Mouse (Mus musculus): ENCODE measurements around the gene Wasf2. TPM values are rescaled to one million over a fixed set of nuclear protein-coding genes. Genes with fewer than 3 reads are reported as not detected.

Gene Wasf2
- total and polyA plus RNA-seq, 2 experiments from 2014 or later = 18.3 to 26.0 TPM

DNA sequence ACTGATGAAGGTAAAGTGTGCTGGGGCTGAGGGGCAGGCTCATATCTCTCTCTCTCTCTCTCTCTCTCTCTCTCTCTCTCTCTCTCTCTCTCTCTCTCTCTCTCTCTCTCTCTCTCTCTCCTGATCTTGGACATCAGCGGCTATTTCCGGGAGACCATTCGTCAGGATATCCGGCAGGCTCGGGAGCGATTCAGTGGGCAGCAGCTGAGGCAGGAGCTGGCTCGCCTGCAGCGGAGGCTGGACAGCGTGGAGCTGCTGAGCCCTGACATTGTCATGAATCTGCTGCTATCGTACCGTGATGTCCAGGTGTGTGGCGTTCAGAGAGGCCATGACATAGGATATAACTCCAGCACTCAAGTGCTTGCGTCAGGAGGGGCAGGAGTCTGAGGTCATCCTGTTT is 113.2 kb downstream of the Wasf2 start:
- Histone ChIP-seq H3K36me3 (ENCODE audit: insufficient read depth, low read length) (no peaks in the 10 kb centered on the region), H3K9me3 (ENCODE audit: low read length) (no peaks in the 10 kb centered on the region), H3K27ac (ENCODE audit: low read depth, low read length) (no peak overlapping the region), H3K4me2 (ENCODE audit: low read depth, low read length, poor library complexity, severe bottlenecking) (no peak overlapping the region), H3K4me1 (ENCODE audit: insufficient read depth, low read length) (0 out of 2 replicates have a peak, but pooled peaks cover 4% of the 10 kb centered on the region), H3K9ac (replicated peaks; ENCODE audit: low read length, poor library complexity, severe bottlenecking) (no peak overlapping the region), H3K27me3 (ENCODE audit: insufficient read depth, low read length) (peaks cover 53% of the 10 kb centered on the region), H3K4me3 (ENCODE audit: low read depth, low read length) (no peak overlapping the region)
- no peak for ATAC-seq (ENCODE audit: low FRiP score)
- WGBS = 82% methylated on average over 13 of the region's 13 CpGs
- TF ChIP-seq CTCF (IDR thresholded peaks at IDR 0.05) = no peak
- no peak for DNase-seq (ENCODE audit: low spot score)

DNA sequence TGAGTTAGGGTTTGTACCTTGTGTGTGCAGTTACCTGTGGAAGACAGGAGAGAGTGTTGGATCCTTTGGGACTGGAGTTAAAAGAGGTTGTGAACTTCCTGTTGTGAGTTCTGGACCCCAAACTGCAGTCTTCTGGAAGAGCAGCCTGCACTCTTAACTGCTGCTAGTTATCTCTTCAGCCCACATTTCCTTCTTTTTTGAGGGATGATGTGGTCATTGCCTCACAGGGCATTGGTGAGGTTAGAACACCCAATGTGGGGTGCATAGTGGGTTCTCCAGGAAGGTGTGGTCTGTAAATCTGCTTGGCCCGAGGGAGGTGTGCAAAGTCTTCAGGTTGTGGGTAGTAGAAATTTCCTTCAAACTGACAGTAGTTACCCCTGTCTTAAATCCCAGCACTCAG is 114.0 kb downstream of the Wasf2 start:
- no peak overlapping the region for H3K9ac ChIP-seq (replicated peaks; ENCODE audit: low read length, poor library complexity, severe bottlenecking)
- 0 out of 2 replicates have a peak, but pooled peaks cover 4% of the 10 kb centered on the region for H3K4me1 ChIP-seq (ENCODE audit: insufficient read depth, low read length)
- DNase-seq (ENCODE audit: low spot score) (no peak), ATAC-seq (ENCODE audit: low FRiP score) (no peak)
- no peak overlapping the region for H3K27ac ChIP-seq (ENCODE audit: low read depth, low read length)
- H3K36me3 ChIP-seq (ENCODE audit: insufficient read depth, low read length) = no peaks in the 10 kb centered on the region
- no peak for TF ChIP-seq CTCF (IDR thresholded peaks at IDR 0.05)
- H3K27me3 ChIP-seq (ENCODE audit: insufficient read depth, low read length) = peaks cover 53% of the 10 kb centered on the region
- H3K4me2 ChIP-seq (ENCODE audit: low read depth, low read length, poor library complexity, severe bottlenecking) = no peak overlapping the region
- 88% methylated on average over 1 of the region's 1 CpGs for WGBS
- no peaks in the 10 kb centered on the region for H3K9me3 ChIP-seq (ENCODE audit: low read length)
- no peak overlapping the region for H3K4me3 ChIP-seq (ENCODE audit: low read depth, low read length)

DNA sequence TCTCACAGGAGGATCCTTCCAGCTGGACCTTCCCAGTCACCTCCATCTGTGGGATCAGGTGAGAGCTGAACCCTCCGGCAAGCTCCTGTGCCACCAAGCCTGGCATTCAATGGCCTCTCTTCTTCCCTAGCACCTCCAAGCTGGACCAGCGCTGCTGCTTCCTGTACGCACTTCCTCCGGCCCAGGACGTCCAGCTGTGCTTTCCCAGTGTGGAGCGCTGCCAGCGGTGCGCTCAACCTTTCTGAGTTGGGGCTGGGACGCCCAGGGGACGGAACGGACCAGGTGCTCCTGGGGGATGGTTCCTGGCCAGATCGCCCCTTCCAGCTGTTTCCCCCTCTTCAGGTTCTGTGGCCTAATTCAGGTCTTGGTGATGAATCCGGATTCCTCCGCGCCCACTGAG is 116.8 kb downstream of the Wasf2 start:
- DNase-seq (ENCODE audit: low spot score) (no peak), ATAC-seq (ENCODE audit: low FRiP score) (no peak)
- H3K27me3 ChIP-seq (ENCODE audit: insufficient read depth, low read length) = peaks cover 63% of the 10 kb centered on the region
- no peaks in the 10 kb centered on the region for H3K36me3 ChIP-seq (ENCODE audit: insufficient read depth, low read length)
- H3K27ac ChIP-seq (ENCODE audit: low read depth, low read length) = no peak overlapping the region
- no peak overlapping the region for H3K4me3 ChIP-seq (ENCODE audit: low read depth, low read length)
- no peak overlapping the region for H3K9ac ChIP-seq (replicated peaks; ENCODE audit: low read length, poor library complexity, severe bottlenecking)
- no peaks in the 10 kb centered on the region; the same call in 1 of the 2 replicates for H3K4me1 ChIP-seq (ENCODE audit: insufficient read depth, low read length)
- no peak for TF ChIP-seq CTCF (IDR thresholded peaks at IDR 0.05)
- H3K4me2 ChIP-seq (ENCODE audit: low read depth, low read length, poor library complexity, severe bottlenecking) = no peak overlapping the region
- no peaks in the 10 kb centered on the region for H3K9me3 ChIP-seq (ENCODE audit: low read length)
- 27% methylated on average over 15 of the region's 15 CpGs for WGBS

DNA sequence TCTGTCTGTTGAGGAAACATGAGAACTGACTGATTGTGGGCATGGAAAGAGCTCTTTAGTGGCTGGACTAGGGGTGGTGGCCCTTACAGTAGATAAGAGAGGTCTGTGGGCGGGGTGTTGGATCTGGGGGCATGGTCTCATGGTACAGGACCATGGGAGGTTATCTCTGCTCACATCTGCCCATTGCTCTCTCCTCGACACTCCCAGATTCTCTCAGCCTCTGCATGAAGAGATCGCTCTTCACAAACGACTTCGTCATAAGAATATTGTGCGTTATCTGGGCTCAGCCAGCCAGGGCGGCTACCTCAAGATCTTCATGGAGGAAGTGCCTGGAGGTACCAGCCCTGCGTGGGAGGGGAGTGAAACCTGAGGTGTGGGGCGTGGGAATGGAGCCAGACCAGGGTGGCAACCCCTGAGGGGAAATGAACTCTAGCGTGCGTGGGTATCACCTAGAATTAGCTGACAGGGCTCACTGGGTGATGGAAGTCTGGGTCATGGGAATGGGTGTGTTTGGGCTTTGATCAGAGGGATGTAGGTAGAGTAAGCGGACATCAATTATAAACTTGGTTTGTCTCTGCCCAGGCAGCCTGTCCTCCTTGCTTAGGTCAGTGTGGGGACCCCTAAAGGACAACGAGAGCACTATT is 117.6 kb downstream of the Wasf2 start:
- Histone ChIP-seq H3K4me2 (ENCODE audit: low read depth, low read length, poor library complexity, severe bottlenecking) (no peak overlapping the region), H3K36me3 (ENCODE audit: insufficient read depth, low read length) (no peaks in the 10 kb centered on the region), H3K27me3 (ENCODE audit: insufficient read depth, low read length) (peaks cover 61% of the 10 kb centered on the region), H3K9me3 (ENCODE audit: low read length) (no peaks in the 10 kb centered on the region), H3K27ac (ENCODE audit: low read depth, low read length) (no peak overlapping the region), H3K9ac (replicated peaks; ENCODE audit: low read length, poor library complexity, severe bottlenecking) (no peak overlapping the region), H3K4me1 (ENCODE audit: insufficient read depth, low read length) (no peaks in the 10 kb centered on the region; the same call in 1 of the 2 replicates), H3K4me3 (ENCODE audit: low read depth, low read length) (no peak overlapping the region)
- TF ChIP-seq CTCF (IDR thresholded peaks at IDR 0.05) = no peak
- DNase-seq (ENCODE audit: low spot score) (no peak), ATAC-seq (ENCODE audit: low FRiP score) (no peak)
- 78% methylated on average over 13 of the region's 13 CpGs for whole genome bisulfite sequencing

Small RNA genes within 50 kb of the gene (microRNA-seq; reads per million reads assigned to microRNA genes)
- 1.7 reads per million for gene Mir7017 (ENCODE audit: borderline number of aligned reads)

Other genes with a start within 250 kb of the Wasf2 start
- 142 and 153 TPM in 2 replicates for gene Stx12, start 246.0 kb upstream of the Wasf2 start, total RNA-seq (2014; rRNA removed)
- gene Stx12, start 246.0 kb upstream of the Wasf2 start, polyA plus RNA-seq (2015; fragmentation: Nextera tagmentation; extraction: Ambion mirVana) = 151 and 158 TPM in 2 replicates
- gene Fam76a, start 207.9 kb upstream of the Wasf2 start, total RNA-seq (2014; rRNA removed) = 16.6 and 21.0 TPM in 2 replicates
- 31.0 and 38.2 TPM in 2 replicates for gene Fam76a, start 207.9 kb upstream of the Wasf2 start, polyA plus RNA-seq (2015; fragmentation: Nextera tagmentation; extraction: Ambion mirVana)
- 0.33 and 0.47 TPM in 2 replicates for gene Fgr, start 156.4 kb upstream of the Wasf2 start, total RNA-seq (2014; rRNA removed)
- 0.19 TPM in 1 of 2 replicates, not detected in the other for gene Fgr, start 156.4 kb upstream of the Wasf2 start, polyA plus RNA-seq (2015; fragmentation: Nextera tagmentation; extraction: Ambion mirVana)
- 105 and 115 TPM in 2 replicates for gene Ahdc1, start 119.2 kb upstream of the Wasf2 start, total RNA-seq (2014; rRNA removed)
- 9.2 and 11.0 TPM in 2 replicates for gene Ahdc1, start 119.2 kb upstream of the Wasf2 start, polyA plus RNA-seq (2015; fragmentation: Nextera tagmentation; extraction: Ambion mirVana)
- 3.9 and 5.9 TPM in 2 replicates for gene Cd164l2, start 81.6 kb downstream of the Wasf2 start, total RNA-seq (2014; rRNA removed)
- 10.6 and 11.0 TPM in 2 replicates for gene Cd164l2, start 81.6 kb downstream of the Wasf2 start, polyA plus RNA-seq (2015; fragmentation: Nextera tagmentation; extraction: Ambion mirVana)
- 3.2 and 10.8 TPM in 2 replicates for gene Gpr3, start 82.0 kb downstream of the Wasf2 start, total RNA-seq (2014; rRNA removed)
- 3.9 and 4.5 TPM in 2 replicates for gene Gpr3, start 82.0 kb downstream of the Wasf2 start, polyA plus RNA-seq (2015; fragmentation: Nextera tagmentation; extraction: Ambion mirVana)
- gene Map3k6, start 110.3 kb downstream of the Wasf2 start, total RNA-seq (2014; rRNA removed) = 7.6 and 8.3 TPM in 2 replicates
- gene Map3k6, start 110.3 kb downstream of the Wasf2 start, polyA plus RNA-seq (2015; fragmentation: Nextera tagmentation; extraction: Ambion mirVana) = 2.8 and 4.1 TPM in 2 replicates
- 1.6 TPM in 1 of 2 replicates, not detected in the other for gene Sytl1, start 132.6 kb downstream of the Wasf2 start, total RNA-seq (2014; rRNA removed)
- 0.21 and 0.26 TPM in 2 replicates for gene Sytl1, start 132.6 kb downstream of the Wasf2 start, polyA plus RNA-seq (2015; fragmentation: Nextera tagmentation; extraction: Ambion mirVana)
- 129 and 130 TPM in 2 replicates for gene Tmem222, start 147.3 kb downstream of the Wasf2 start, total RNA-seq (2014; rRNA removed)
- 138 and 143 TPM in 2 replicates for gene Tmem222, start 147.3 kb downstream of the Wasf2 start, polyA plus RNA-seq (2015; fragmentation: Nextera tagmentation; extraction: Ambion mirVana)
- gene Wdtc1, start 223.0 kb downstream of the Wasf2 start, total RNA-seq (2014; rRNA removed) = 43.0 and 54.8 TPM in 2 replicates
- gene Wdtc1, start 223.0 kb downstream of the Wasf2 start, polyA plus RNA-seq (2015; fragmentation: Nextera tagmentation; extraction: Ambion mirVana) = 14.4 and 15.6 TPM in 2 replicates
- gene Slc9a1, start 239.2 kb downstream of the Wasf2 start, total RNA-seq (2014; rRNA removed) = 29.5 and 34.9 TPM in 2 replicates
- gene Slc9a1, start 239.2 kb downstream of the Wasf2 start, polyA plus RNA-seq (2015; fragmentation: Nextera tagmentation; extraction: Ambion mirVana) = 11.8 and 12.8 TPM in 2 replicates